Mouse (Mus musculus) lung, adult 2 months (tissue): Measurements from ENCODE around the gene Ccdc130.

Experiments
- CTCF ChIP-seq: fragments of 200-500 bp; IDR thresholded peaks from 2 replicates; pipeline ENCODE4 v1.5.1; 2011; ENCODE audit warnings: mild to moderate bottlenecking, low read length, control low read depth; ENCODE audit not compliant: insufficient read depth
- POLR2A ChIP-seq: fragments of 200-500 bp; IDR thresholded peaks from 2 replicates; pipeline ENCODE4 v1.6.1; 2011; ENCODE audit warnings: low read depth, mild to moderate bottlenecking, control low read depth, low read length, borderline replicate concordance; ENCODE audit errors: extremely low read depth

DNA sequence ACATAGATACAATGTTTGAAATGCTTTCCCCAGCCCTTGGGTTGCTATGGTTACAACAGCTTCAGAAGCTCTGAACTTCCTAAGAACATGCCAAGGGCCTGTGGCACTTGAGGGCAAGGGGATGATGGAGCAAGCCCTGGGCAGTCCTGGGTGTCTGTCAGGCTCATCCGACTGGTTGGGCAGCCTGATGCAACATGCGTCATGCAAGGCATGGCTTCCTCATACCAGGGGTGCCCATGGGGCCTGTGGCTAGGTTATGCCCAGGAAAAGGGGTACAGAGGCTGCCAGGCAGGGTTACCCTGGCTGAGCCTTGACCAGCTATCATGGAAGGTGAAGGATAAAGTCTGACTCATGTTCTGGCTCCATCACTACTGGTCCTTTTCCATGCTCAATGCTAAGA lies 37.1 kb downstream of the Ccdc130 start:
- no peak for TF ChIP-seq CTCF
- no peak for TF ChIP-seq POLR2A
